Comparison of ENCODE assay signal across 23 mouse cellular contexts in genomic region chr3:135288138-135288750, GRCm38 (mm10). TPM values are rescaled to one million over a fixed set of nuclear protein-coding genes. Genes with fewer than 3 reads are reported as not detected.
DNase-seq lines count a peak whose midpoint lies in the region; ATAC-seq and TF ChIP-seq lines count a peak whose summit lies in the region.
"Had no signal": no experiment of that assay in that cellular context is flagged by ENCODE, and none has a peak within 500 bp of the region (broad histone marks: within the 10 kb centered on the region; RNA-seq: fewer than 3 reads in every experiment).

No protein-coding gene starts in this region.

- no peak overlapping the region for H3K4me2 ChIP-seq in kidney, embryonic 14.5 days (replicated peaks; ENCODE audit: low read depth, low read length)
- no peak overlapping the region for H3K4me2 ChIP-seq in stomach, embryonic 15.5 days
- no peak overlapping the region for H3K4me2 ChIP-seq in stomach, postnatal 0 days (replicated peaks; ENCODE audit: low read depth)
- H3K4me2 ChIP-seq in forebrain, embryonic 16.5 days (ENCODE audit: low read length): no peak overlapping the region
- H3K4me2 ChIP-seq: embryonic facial prominence, embryonic 12.5 days; heart, embryonic 11.5 days; neural tube, embryonic 15.5 days had no signal

- DNase-seq in kidney, adult 11 months: peak; percentile 81
- DNase-seq in stomach, postnatal 0 days (ENCODE audit: low spot score): no peak
- DNase-seq in kidney, postnatal 36 days: peak; percentile 56 to 84
- DNase-seq in adrenal gland, postnatal 25 days: no peak
- DNase-seq: adrenal gland, adult 8-10 months; cerebellum, adult 9-11 months; heart, postnatal 10 days; lung, postnatal 4 days; thymus, postnatal 14 days had no signal

- no peak for TF ChIP-seq CTCF in stomach, postnatal 0 days (IDR thresholded peaks at IDR 0.05; ENCODE audit: low read depth)

- H3K4me3 ChIP-seq in kidney, embryonic 14.5 days (ENCODE audit: low read length): no peak overlapping the region
- no peak overlapping the region for H3K4me3 ChIP-seq in stomach, embryonic 15.5 days (replicated peaks)
- H3K4me3 ChIP-seq in stomach, postnatal 0 days (ENCODE audit: low read depth, low read length): no peak overlapping the region
- no peak overlapping the region for H3K4me3 ChIP-seq in forebrain, embryonic 16.5 days (replicated peaks; ENCODE audit: low read length)
- H3K4me3 ChIP-seq: embryonic facial prominence, embryonic 12.5 days; erythroblast, embryonic 14.5 days; limb, embryonic 10.5 days; neural tube, embryonic 15.5 days had no signal

- no peaks in the 10 kb centered on the region for H3K27me3 ChIP-seq in kidney, embryonic 14.5 days (ENCODE audit: control insufficient read depth, insufficient read depth, low read length)
- no peaks in the 10 kb centered on the region for H3K27me3 ChIP-seq in stomach, embryonic 15.5 days (replicated peaks)
- H3K27me3 ChIP-seq in stomach, postnatal 0 days (ENCODE audit: control insufficient read depth, insufficient read depth, low read length): no peaks in the 10 kb centered on the region
- H3K27me3 ChIP-seq in forebrain, embryonic 16.5 days (replicated peaks; ENCODE audit: control insufficient read depth, insufficient read depth, low read length): no peaks in the 10 kb centered on the region
- H3K27me3 ChIP-seq: embryonic facial prominence, embryonic 12.5 days; neural tube, embryonic 15.5 days; Patski had no signal

- ATAC-seq in kidney, embryonic 14.5 days (ENCODE audit: low FRiP score, low TSS enrichment): no peak
- ATAC-seq in stomach, embryonic 15.5 days (ENCODE audit: insufficient read depth, low FRiP score, low read depth): peak; percentile 73; the same call in 1 of the 2 replicates
- no peak for ATAC-seq in stomach, postnatal 0 days (ENCODE audit: low FRiP score, low TSS enrichment)
- ATAC-seq in forebrain, embryonic 16.5 days: no peak
- ATAC-seq: CD4-positive, CD25-positive, alpha-beta regulatory T cell, adult 4 months; forebrain, embryonic 14.5 days; midbrain, embryonic 16.5 days; Patski had no signal

- 74% methylated on average over 8 of the region's 8 CpGs for WGBS in kidney, embryonic 14.5 days
- 75% methylated on average over 8 of the region's 8 CpGs for WGBS in stomach, embryonic 15.5 days
- 78% methylated on average over 8 of the region's 8 CpGs for WGBS in stomach, postnatal 0 days
- 84% methylated on average over 8 of the region's 8 CpGs for WGBS in forebrain, embryonic 16.5 days

- no peaks in the 10 kb centered on the region for H3K4me1 ChIP-seq in kidney, embryonic 14.5 days (ENCODE audit: control insufficient read depth, insufficient read depth, low read length)
- no peaks in the 10 kb centered on the region for H3K4me1 ChIP-seq in stomach, embryonic 15.5 days
- no peaks in the 10 kb centered on the region for H3K4me1 ChIP-seq in stomach, postnatal 0 days (replicated peaks; ENCODE audit: control insufficient read depth, insufficient read depth)
- H3K4me1 ChIP-seq in forebrain, embryonic 16.5 days (replicated peaks; ENCODE audit: control insufficient read depth, insufficient read depth, low read length): no peaks in the 10 kb centered on the region
- H3K4me1 ChIP-seq: embryonic facial prominence, embryonic 12.5 days; limb, embryonic 10.5 days; neural tube, embryonic 15.5 days had no signal

- no peaks in the 10 kb centered on the region for H3K9me3 ChIP-seq in kidney, embryonic 14.5 days (ENCODE audit: control insufficient read depth, low read length)
- no peaks in the 10 kb centered on the region for H3K9me3 ChIP-seq in stomach, embryonic 15.5 days
- no peaks in the 10 kb centered on the region for H3K9me3 ChIP-seq in stomach, postnatal 0 days (ENCODE audit: control insufficient read depth, low read length)
- H3K9me3 ChIP-seq in forebrain, embryonic 16.5 days (ENCODE audit: control insufficient read depth, low read length): no peaks in the 10 kb centered on the region
- H3K9me3 ChIP-seq: embryonic facial prominence, embryonic 12.5 days; limb, embryonic 10.5 days; neural tube, embryonic 15.5 days had no signal

- TF ChIP-seq EP300 in stomach, postnatal 0 days (optimal IDR thresholded peaks at IDR 0.05): no peak

- H3K27ac ChIP-seq in kidney, embryonic 14.5 days (ENCODE audit: low read depth, low read length): no peak overlapping the region
- H3K27ac ChIP-seq in stomach, embryonic 15.5 days: no peak overlapping the region; the same call in 1 of the 2 replicates
- H3K27ac ChIP-seq in stomach, postnatal 0 days (replicated peaks): no peak overlapping the region
- no peak overlapping the region for H3K27ac ChIP-seq in forebrain, embryonic 16.5 days (ENCODE audit: low read length)
- H3K27ac ChIP-seq: embryonic facial prominence, embryonic 12.5 days; limb, embryonic 10.5 days; liver, embryonic 14.5 days; neural tube, embryonic 15.5 days had no signal

- H3K9ac ChIP-seq in kidney, embryonic 14.5 days (ENCODE audit: low read depth, low read length): no peak overlapping the region
- H3K9ac ChIP-seq in stomach, embryonic 15.5 days: no peak overlapping the region
- no peak overlapping the region for H3K9ac ChIP-seq in stomach, postnatal 0 days (ENCODE audit: low read length)
- H3K9ac ChIP-seq in forebrain, embryonic 16.5 days (replicated peaks; ENCODE audit: low read depth, low read length): no peak overlapping the region
- H3K9ac ChIP-seq: embryonic facial prominence, embryonic 12.5 days; liver, embryonic 14.5 days; neural tube, embryonic 15.5 days had no signal

- no peaks in the 10 kb centered on the region for H3K36me3 ChIP-seq in kidney, embryonic 14.5 days (ENCODE audit: control insufficient read depth, insufficient read depth, low read length)
- H3K36me3 ChIP-seq in stomach, embryonic 15.5 days: no peaks in the 10 kb centered on the region
- no peaks in the 10 kb centered on the region for H3K36me3 ChIP-seq in stomach, postnatal 0 days (ENCODE audit: control insufficient read depth, insufficient read depth, low read length)
- H3K36me3 ChIP-seq in forebrain, embryonic 16.5 days (ENCODE audit: control insufficient read depth, insufficient read depth): no peaks in the 10 kb centered on the region
- H3K36me3 ChIP-seq: embryonic facial prominence, embryonic 12.5 days; limb, embryonic 10.5 days; neural tube, embryonic 15.5 days had no signal

RNA-seq across cellular contexts. Expression of gene Bdh2, which starts 7.2 kb away (rescaled TPM):
- 18.1 and 18.2 TPM in 2 replicates for polyA plus RNA-seq in kidney, embryonic 14.5 days (2014; fragmentation: Nextera tagmentation; extraction: Ambion mirVana)
- polyA plus RNA-seq in stomach, embryonic 15.5 days (2015; fragmentation: Nextera tagmentation; extraction: Ambion mirVana): 6.4 and 7.0 TPM in 2 replicates
- 2.4 TPM in 2 replicates for polyA plus RNA-seq in stomach, postnatal 0 days (2015; fragmentation: Nextera tagmentation; extraction: Ambion mirVana)
- polyA plus RNA-seq in forebrain, embryonic 16.5 days (2015; fragmentation: Nextera tagmentation; extraction: Ambion mirVana): 2.1 and 3.4 TPM in 2 replicates
- total RNA-seq in adrenal gland, postnatal 25 days (2021): 1.3 and 2.0 TPM in 2 replicates
- polyA plus RNA-seq: CD4-positive, CD25-positive, alpha-beta regulatory T cell, adult 4 months; erythroblast, embryonic 14.5 days had no signal

RNA-seq across cellular contexts. Expression of gene Slc9b2, which starts 19.3 kb away (rescaled TPM):
- polyA plus RNA-seq in kidney, embryonic 14.5 days (2014; fragmentation: Nextera tagmentation; extraction: Ambion mirVana): 2.5 and 4.9 TPM in 2 replicates
- polyA plus RNA-seq in stomach, embryonic 15.5 days (2015; fragmentation: Nextera tagmentation; extraction: Ambion mirVana): 2.2 and 2.4 TPM in 2 replicates
- 6.0 and 6.9 TPM in 2 replicates for polyA plus RNA-seq in stomach, postnatal 0 days (2015; fragmentation: Nextera tagmentation; extraction: Ambion mirVana)
- polyA plus RNA-seq in forebrain, embryonic 16.5 days (2015; fragmentation: Nextera tagmentation; extraction: Ambion mirVana): 1.3 and 2.1 TPM in 2 replicates
- total RNA-seq in adrenal gland, postnatal 25 days (2021): 0.79 and 1.0 TPM in 2 replicates
- polyA plus RNA-seq: erythroblast, embryonic 14.5 days; Patski had no signal

RNA-seq across cellular contexts. Expression of gene Slc9b1, which starts 59.6 kb away (rescaled TPM):
- 0.27 and 0.46 TPM in 2 replicates for polyA plus RNA-seq in kidney, embryonic 14.5 days (2014; fragmentation: Nextera tagmentation; extraction: Ambion mirVana)
- polyA plus RNA-seq in stomach, embryonic 15.5 days (2015; fragmentation: Nextera tagmentation; extraction: Ambion mirVana): 0.13 and 0.17 TPM in 2 replicates
- polyA plus RNA-seq in stomach, postnatal 0 days (2015; fragmentation: Nextera tagmentation; extraction: Ambion mirVana): 0.07 and 0.08 TPM in 2 replicates
- polyA plus RNA-seq in forebrain, embryonic 16.5 days (2015; fragmentation: Nextera tagmentation; extraction: Ambion mirVana): not detected in 2 replicates
- 1.2 TPM in 1 of 2 replicates, not detected in the other for total RNA-seq in adrenal gland, postnatal 25 days (2021)
- polyA plus RNA-seq: erythroblast, embryonic 14.5 days; forebrain, embryonic 14.5 days; hindbrain, embryonic 11.5 days; Patski had no signal

Comparison
In these comparisons a context has a peak if more than half of its experiments do, and no peak if none do; other contexts are left out.
1. DNase-seq: peak in kidney, adult 11 months (single experiment) and kidney, postnatal 36 days (2 of 2); none in stomach, postnatal 0 days (single experiment) and adrenal gland, postnatal 25 days (single experiment).